Mouse (Mus musculus): ENCODE measurements around the gene Vac14.

Vac14 gene

DNA sequence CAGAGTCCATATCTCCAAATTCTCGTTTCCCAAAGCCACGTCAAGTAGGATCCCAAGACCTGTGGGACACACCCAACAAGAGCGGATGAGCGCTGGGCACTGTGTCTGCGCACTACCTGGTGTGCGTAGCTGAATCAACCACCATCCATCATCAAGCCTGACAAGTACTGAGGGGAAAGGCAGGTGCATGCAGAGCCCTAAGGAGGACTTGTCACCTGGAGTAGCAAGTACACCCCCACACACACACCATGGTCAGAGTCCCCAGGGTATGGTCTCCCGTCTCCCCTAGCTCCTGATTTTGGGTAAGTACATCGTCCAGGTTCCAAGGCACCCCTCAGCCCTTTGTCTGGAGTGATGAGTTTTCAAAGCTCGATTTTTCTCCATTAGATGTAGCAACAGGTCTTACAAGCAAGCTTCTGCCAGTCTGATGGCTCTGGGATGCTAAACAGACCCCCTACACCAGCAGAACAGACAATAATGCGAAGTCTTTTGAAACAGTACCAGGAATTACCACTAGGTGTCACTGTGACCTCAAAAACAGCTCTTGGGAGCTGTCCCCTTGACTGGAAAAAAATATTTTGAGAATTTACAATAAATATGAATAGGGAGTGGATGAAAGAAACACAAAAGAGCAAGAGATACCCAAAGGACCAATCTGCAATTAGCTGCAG, 131.2 kb downstream of the Vac14 start:
- peak in 1 of 2 experiments; percentile 71 for DNase-seq (ENCODE audit: low spot score in 2 of 2)

DNA sequence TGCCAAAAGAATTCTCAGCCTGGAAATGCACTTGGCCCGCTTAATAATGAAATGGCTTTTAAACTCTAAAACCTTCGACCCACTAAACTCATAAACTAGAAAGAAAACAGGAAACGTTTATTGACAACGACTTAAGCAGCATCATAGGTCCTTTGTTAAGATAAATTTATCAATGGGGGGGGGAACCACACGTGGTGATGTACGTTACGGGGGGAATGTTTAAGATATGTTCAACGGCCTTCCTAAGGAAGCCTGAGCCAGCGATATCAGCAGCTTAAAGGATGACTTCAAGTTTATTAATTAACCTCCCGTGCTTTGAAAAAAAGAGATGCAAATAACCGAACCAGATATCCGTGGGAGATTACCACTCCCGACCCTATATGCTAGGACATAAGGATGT, 131.9 kb downstream of the Vac14 start:
- DNase-seq (ENCODE audit: low spot score in 2 of 2) = no peak

DNA sequence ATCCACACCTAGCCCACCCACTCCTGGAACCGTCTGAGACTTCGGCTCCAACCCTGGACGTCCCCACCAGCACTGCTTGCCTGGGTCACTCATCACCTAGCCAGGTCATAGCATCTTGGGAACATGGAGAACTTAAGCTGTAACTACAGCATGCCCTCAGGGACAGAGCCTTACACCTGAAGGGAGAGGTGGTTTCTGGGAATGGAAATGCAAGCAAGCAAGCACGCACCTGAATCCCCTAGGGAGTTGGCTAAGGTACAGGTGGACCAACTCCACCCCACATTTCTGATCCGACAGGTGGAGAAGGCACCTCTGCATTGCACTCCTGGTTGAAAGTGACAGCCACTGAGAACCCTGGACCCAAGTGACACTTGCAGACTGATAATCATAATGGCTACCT, 133.1 kb downstream of the Vac14 start:
- DNase-seq (ENCODE audit: low spot score in 2 of 2) = no peak

DNA sequence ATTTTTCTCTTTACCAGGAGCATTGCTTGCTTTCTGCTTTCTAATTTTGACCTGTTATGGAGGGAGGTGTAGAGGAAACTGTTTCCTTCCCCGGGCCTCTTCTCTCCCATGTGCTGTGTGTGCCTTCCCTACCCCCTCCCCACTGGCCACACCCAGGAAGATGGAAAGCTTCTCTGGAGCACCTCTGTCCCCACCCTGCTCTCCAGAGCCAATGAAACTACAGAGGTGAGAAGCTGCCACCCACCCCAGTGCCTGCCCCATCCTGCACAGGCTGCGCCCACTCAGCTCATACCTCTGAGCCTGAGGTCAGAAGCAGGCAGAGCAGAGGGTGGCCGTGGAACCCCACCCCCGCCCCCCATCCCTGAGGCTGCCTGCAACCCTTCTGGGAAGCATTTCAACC, 136.3 kb downstream of the Vac14 start:
- DNase-seq (ENCODE audit: low spot score in 2 of 2) = no peak

DNA sequence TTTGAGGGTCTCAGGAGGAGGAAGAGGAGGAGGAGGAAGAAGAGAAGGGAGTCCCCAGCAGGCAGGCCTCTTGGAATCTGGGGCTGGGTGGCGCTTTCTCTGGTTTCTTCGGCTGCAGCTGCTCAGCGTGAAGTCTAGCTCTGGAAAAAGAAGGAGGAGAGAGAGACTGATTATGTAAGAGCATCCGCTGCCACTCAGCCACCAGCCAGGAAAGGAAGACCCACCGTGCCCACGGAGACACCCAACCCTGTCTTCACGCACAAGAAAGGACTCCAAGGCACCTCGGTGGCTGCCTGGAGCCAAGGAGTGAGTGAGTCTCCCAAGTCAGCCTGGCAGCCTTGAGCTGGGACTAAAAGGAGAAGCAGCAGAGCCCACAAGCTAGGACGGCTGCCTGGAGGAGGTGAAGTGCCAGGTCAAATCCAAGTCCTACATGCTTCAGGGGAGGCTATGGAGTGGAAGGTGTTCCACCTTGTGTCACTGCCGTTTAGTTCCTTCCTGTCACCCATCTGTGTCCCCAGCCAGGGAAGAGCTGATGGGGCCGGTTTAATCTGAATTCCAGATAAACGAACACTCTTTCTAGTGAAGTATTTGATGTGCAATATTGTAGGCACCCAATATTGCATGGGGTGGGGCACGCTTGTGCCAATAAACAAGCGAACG, 137.3 kb downstream of the Vac14 start:
- DNase-seq (ENCODE audit: low spot score in 2 of 2) = no peak

DNA sequence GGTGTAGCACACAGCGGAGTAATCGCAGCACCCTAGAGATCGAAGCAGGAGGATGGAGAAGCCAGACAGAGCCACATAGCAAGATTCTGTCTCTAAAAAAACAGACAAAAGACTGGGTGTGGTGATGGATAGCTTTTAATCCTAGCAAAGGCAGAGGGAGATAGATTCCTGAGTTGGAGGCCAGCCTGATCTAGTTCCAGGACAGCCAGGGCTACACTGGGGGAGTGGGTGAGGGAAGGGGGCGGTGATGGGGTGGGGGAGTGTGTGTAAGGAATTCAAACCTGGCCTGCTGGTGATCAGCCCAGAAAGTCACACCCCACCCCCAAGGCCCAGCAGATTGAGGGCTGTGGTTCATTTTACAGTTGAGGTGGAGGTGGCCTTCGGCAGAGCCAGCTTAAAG, 137.8 kb downstream of the Vac14 start:
- DNase-seq (ENCODE audit: low spot score in 2 of 2) = no peak

DNA sequence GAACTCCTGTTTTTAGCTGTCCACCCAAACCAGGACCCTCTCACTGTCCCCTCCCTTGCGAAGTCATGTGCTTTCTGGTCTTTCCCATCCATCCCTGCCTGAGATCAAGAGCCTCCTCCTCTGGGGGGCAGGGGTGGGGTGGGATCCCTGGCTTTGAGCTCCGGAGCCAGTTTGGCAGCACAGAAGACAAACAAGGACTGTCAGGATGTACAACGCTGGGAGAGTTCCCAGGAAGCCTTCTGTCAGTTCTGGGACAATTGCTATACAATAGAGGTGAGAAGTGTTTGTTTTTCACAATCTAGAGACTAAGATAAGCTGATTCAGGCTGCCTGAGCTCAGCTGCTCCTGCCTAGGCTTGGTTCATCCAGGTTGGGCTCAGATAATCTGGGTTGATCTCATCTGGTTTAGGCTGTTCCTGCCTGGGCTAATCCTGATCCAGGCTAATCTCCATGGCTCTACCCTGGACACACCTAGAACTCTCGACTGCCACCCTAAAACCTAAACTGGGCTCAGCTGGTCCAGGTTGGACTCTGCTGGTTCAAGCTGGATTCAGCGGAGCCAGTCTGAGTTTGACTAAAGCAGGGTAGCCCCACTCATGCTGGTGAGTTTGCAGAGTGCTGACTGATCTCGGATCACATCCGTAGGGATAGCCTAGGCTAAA, 142.0 kb downstream of the Vac14 start:
- DNase-seq (ENCODE audit: low spot score in 2 of 2) = no peak

DNA sequence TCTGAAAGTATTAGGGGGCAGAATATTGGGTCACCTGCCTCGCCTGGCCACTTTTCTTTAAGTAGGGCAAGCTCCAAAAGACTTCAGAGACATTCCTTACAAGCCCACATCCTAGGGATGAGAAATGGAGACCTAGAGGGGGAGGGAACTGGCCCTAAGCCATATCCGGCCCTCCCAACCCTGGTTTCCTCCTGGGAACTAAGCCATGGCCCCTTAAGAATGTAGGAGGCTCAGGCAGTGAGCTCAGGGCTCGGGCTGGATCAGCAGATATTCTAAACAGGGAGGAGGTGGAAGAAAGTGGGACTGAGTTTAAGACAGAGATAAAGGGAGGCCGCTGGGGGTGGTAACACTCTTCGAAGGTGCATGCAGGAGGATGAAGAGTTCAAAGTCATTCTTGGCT, 142.8 kb downstream of the Vac14 start:
- no peak for DNase-seq (ENCODE audit: low spot score in 2 of 2)

DNA sequence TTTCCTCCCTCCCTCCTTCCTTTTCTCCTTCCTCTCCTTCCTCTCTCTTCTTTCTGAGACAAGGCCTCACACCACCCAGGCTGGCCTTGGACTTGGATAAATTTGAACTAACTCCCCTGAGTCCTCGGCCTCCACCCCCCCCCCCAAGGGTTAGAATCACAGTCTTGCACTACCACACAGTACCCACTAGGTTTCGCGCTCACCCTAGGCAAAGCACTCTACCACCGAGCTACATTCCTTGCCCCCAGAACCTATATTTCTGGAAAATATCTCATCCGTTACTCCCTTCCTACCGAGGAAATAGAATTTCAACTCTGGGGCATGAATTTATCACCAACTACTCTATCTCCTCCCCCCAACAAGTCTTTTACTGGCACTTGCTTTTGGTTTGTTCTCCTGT, 143.6 kb downstream of the Vac14 start:
- no peak for DNase-seq (ENCODE audit: low spot score in 2 of 2)

DNA sequence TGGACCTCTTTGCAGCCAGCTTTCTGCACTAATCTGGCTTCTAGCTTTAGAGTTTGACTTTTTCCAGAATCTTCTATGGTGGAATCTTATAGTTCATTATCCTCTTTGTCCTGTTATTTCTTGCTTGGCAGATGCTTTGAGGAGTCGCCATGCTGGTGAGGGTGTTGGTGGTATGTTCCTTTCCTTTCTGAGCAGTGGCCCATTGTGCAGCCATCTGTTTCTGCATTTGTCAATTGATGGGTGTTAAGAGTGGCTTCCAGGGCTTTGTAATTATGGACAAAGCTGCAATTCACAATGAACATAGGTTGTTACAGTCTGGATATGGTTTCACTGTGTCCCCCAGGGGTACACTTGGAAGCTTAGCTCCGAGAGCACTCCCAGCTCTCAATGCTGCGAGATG, 146.3 kb downstream of the Vac14 start:
- no peak for DNase-seq (ENCODE audit: low spot score in 2 of 2)

DNA sequence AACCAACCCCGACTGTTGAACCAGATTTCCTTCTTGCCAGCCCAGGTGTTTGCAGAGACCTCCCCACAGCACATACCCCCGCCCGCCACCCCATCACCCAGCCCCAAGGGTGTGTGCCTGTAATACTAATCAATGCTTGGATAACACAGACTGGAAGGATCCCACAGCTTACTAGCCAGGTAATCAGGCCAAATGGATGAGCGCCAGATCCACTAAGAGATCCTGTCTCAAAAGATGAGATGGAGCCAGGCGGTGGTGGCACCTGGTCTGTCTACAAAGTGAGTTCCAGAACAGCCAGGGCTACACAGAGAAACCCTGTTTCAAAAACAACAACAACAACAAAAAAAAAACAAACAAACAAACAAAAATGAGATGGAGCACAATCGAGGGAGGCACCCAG, 148.9 kb downstream of the Vac14 start:
- no peak for DNase-seq (ENCODE audit: low spot score in 2 of 2)

Measured in thymus, postnatal 10 days (tissue).